Mouse (Mus musculus) lung, postnatal 0 days (tissue): ENCODE results near the gene Sorbs2.

Experiments used
- CTCF ChIP-seq: IDR thresholded peaks from 2 replicates; pipeline ENCODE4 v1.5.1; 2016; ENCODE audit warnings: antibody characterized with exemption, mild to moderate bottlenecking
- EP300 ChIP-seq: IDR thresholded peaks from 2 replicates; pipeline ENCODE4 v1.6.1; 2016; ENCODE audit warnings: antibody characterized with exemption, mild to moderate bottlenecking, control low read depth

- TF ChIP-seq CTCF (no peak), EP300 (no peak)
These were observed 192.5 kb downstream of the Sorbs2 start for GRCm38 (mm10) chr8:45700100-45700499.
